Mouse (Mus musculus): ENCODE results near the gene Fam20a. TPM values are rescaled to one million over a fixed set of nuclear protein-coding genes. Genes with fewer than 3 reads are reported as not detected.
A peak's percentile ranks its signal among the peaks of the same experiment; 100 is the strongest.

The Fam20a gene
- polyA plus RNA-seq (2015; fragmentation: Nextera tagmentation; extraction: Ambion mirVana), result 3.9 and 4.8 TPM in 2 replicates

- no peaks in the 10 kb centered on the region for H3K9me3 ChIP-seq (ENCODE audit: control insufficient read depth, low read length)
- ATAC-seq (ENCODE audit: low FRiP score, low TSS enrichment) (peak; percentile 45), DNase-seq (ENCODE audit: low spot score) (peak; percentile 80)
- peak within 1 kb of the TSS; percentile 78 for H3K27ac ChIP-seq (replicated peaks)
- 1% methylated on average over 30 of the region's 31 CpGs for WGBS
- H3K4me3 ChIP-seq (ENCODE audit: low read depth, low read length), result peak within 1 kb of the TSS; percentile 46
- peak within 1 kb of the TSS; percentile 79 for H3K4me2 ChIP-seq (replicated peaks; ENCODE audit: low read depth)
- TF ChIP-seq CTCF (IDR thresholded peaks at IDR 0.05; ENCODE audit: low read depth), result peak; percentile 47
- TF ChIP-seq EP300 (optimal IDR thresholded peaks at IDR 0.05), result no peak
- no peaks in the 10 kb centered on the region for H3K27me3 ChIP-seq (ENCODE audit: control insufficient read depth, insufficient read depth, low read length)
- H3K4me1 ChIP-seq (replicated peaks; ENCODE audit: control insufficient read depth, insufficient read depth), result peaks cover 4% of the 10 kb centered on the region; the same call in 1 of the 2 replicates
- H3K36me3 ChIP-seq (ENCODE audit: control insufficient read depth, insufficient read depth, low read length), result no peaks in the 10 kb centered on the region
- H3K9ac ChIP-seq (ENCODE audit: low read length), result peak within 1 kb of the TSS; percentile 57
Measured at GRCm38 (mm10) chr11:109721781-109722446, at the start of gene Fam20a. TSS of gene Fam20a (minus strand) at chr11:109722279.

GRCm38 (mm10) chr11:109771381-109771780 lies 49.3 kb upstream of the Fam20a start:
- ATAC-seq (ENCODE audit: low FRiP score, low TSS enrichment) (no peak), DNase-seq (ENCODE audit: low spot score) (no peak)
- no peaks in the 10 kb centered on the region for H3K4me1 ChIP-seq (replicated peaks; ENCODE audit: control insufficient read depth, insufficient read depth)
- 95% methylated on average over 1 of the region's 1 CpGs for WGBS
- no peaks in the 10 kb centered on the region for H3K9me3 ChIP-seq (ENCODE audit: control insufficient read depth, low read length)
- no peak overlapping the region for H3K4me3 ChIP-seq (ENCODE audit: low read depth, low read length)
- TF ChIP-seq CTCF (IDR thresholded peaks at IDR 0.05; ENCODE audit: low read depth) (no peak), EP300 (optimal IDR thresholded peaks at IDR 0.05) (no peak)
- no peaks in the 10 kb centered on the region for H3K36me3 ChIP-seq (ENCODE audit: control insufficient read depth, insufficient read depth, low read length)
- no peak overlapping the region for H3K27ac ChIP-seq (replicated peaks)
- H3K4me2 ChIP-seq (replicated peaks; ENCODE audit: low read depth), result no peak overlapping the region
- no peak overlapping the region for H3K9ac ChIP-seq (ENCODE audit: low read length)
- no peaks in the 10 kb centered on the region for H3K27me3 ChIP-seq (ENCODE audit: control insufficient read depth, insufficient read depth, low read length)

DNA sequence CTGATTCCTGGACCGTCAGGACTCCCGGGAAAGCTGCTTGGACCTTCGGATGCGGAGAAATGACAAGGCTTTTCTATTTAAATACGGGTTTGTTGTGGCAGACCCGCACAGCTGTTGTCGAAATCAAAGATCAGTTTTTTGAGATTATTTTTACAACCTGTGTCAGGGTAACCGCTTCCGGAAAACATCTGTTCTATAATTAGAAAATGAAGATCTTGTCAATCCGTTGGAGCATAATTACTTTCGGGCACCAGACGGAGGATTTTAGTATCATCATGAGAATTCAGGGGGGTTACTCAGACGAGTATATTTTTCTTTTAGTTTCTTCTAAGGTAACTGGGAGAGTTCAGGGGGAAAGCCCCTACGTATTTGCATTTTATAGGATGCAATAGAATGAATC lies 48.1 kb upstream of the Fam20a start:
- no peak for ATAC-seq (ENCODE audit: low FRiP score, low TSS enrichment)
- Histone ChIP-seq H3K4me3 (ENCODE audit: low read depth, low read length) (no peak overlapping the region), H3K4me1 (replicated peaks; ENCODE audit: control insufficient read depth, insufficient read depth) (no peaks in the 10 kb centered on the region), H3K27me3 (ENCODE audit: control insufficient read depth, insufficient read depth, low read length) (no peaks in the 10 kb centered on the region), H3K4me2 (replicated peaks; ENCODE audit: low read depth) (no peak overlapping the region), H3K9ac (ENCODE audit: low read length) (no peak overlapping the region), H3K36me3 (ENCODE audit: control insufficient read depth, insufficient read depth, low read length) (no peaks in the 10 kb centered on the region), H3K27ac (replicated peaks) (no peak overlapping the region), H3K9me3 (ENCODE audit: control insufficient read depth, low read length) (no peaks in the 10 kb centered on the region)
- no peak for TF ChIP-seq EP300 (optimal IDR thresholded peaks at IDR 0.05)
- no peak for TF ChIP-seq CTCF (IDR thresholded peaks at IDR 0.05; ENCODE audit: low read depth)
- DNase-seq (ENCODE audit: low spot score), result no peak
- WGBS, result 85% methylated on average over 14 of the region's 14 CpGs

GRCm38 (mm10) chr11:109769091-109769490 lies 47.0 kb upstream of the Fam20a start:
- H3K9ac ChIP-seq (ENCODE audit: low read length), result no peak overlapping the region
- no peak overlapping the region for H3K4me2 ChIP-seq (replicated peaks; ENCODE audit: low read depth)
- TF ChIP-seq EP300 (optimal IDR thresholded peaks at IDR 0.05), result no peak
- TF ChIP-seq CTCF (IDR thresholded peaks at IDR 0.05; ENCODE audit: low read depth), result peak; percentile 35
- no peaks in the 10 kb centered on the region for H3K27me3 ChIP-seq (ENCODE audit: control insufficient read depth, insufficient read depth, low read length)
- 78% methylated on average over 5 of the region's 5 CpGs for WGBS
- no peak overlapping the region for H3K4me3 ChIP-seq (ENCODE audit: low read depth, low read length)
- no peak for ATAC-seq (ENCODE audit: low FRiP score, low TSS enrichment)
- no peak overlapping the region for H3K27ac ChIP-seq (replicated peaks)
- DNase-seq (ENCODE audit: low spot score), result no peak
- no peaks in the 10 kb centered on the region for H3K4me1 ChIP-seq (replicated peaks; ENCODE audit: control insufficient read depth, insufficient read depth)
- H3K9me3 ChIP-seq (ENCODE audit: control insufficient read depth, low read length), result no peaks in the 10 kb centered on the region
- H3K36me3 ChIP-seq (ENCODE audit: control insufficient read depth, insufficient read depth, low read length), result no peaks in the 10 kb centered on the region

- Histone ChIP-seq H3K9me3 (ENCODE audit: control insufficient read depth, low read length) (no peaks in the 10 kb centered on the region), H3K4me3 (ENCODE audit: low read depth, low read length) (no peak overlapping the region), H3K27me3 (ENCODE audit: control insufficient read depth, insufficient read depth, low read length) (no peaks in the 10 kb centered on the region), H3K4me2 (replicated peaks; ENCODE audit: low read depth) (no peak overlapping the region), H3K36me3 (ENCODE audit: control insufficient read depth, insufficient read depth, low read length) (no peaks in the 10 kb centered on the region), H3K9ac (ENCODE audit: low read length) (no peak overlapping the region), H3K4me1 (replicated peaks; ENCODE audit: control insufficient read depth, insufficient read depth) (no peaks in the 10 kb centered on the region), H3K27ac (replicated peaks) (no peak overlapping the region)
- 85% methylated on average over 7 of the region's 7 CpGs for WGBS
- ATAC-seq (ENCODE audit: low FRiP score, low TSS enrichment) (no peak), DNase-seq (ENCODE audit: low spot score) (no peak)
- TF ChIP-seq CTCF (IDR thresholded peaks at IDR 0.05; ENCODE audit: low read depth), result no peak
Measured at GRCm38 (mm10) chr11:109760063-109760462, 38.0 kb upstream of the Fam20a start.

DNA sequence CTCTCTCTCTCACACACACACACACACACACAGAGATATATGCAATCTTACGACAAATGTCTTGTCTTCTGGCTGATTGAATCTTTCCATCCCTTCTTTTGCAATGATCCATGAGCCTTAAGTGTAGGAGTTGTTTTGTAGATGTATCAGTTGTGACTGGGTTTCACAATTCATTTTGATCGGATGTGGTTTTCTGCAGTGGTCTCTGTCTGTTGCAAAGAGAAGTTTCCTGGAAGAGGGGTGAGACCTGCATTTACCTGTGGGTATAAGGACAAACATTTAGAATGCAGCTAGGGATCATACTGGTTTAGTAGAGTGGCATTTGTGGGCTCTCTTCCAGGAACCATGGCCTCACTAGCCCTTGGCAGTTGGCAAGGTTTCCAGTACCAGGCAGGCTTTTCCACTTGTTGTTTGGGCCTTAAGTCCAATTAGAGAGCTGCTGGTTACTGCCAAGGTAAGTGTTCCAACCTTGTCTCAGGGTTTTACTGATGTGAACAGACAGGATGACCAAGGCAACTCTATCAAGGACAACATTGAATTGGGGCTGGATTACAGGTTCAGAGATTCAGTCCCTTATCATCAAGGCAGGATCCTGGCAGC lies 36.6 kb upstream of the Fam20a start:
- H3K36me3 ChIP-seq (ENCODE audit: control insufficient read depth, insufficient read depth, low read length), result no peaks in the 10 kb centered on the region
- no peaks in the 10 kb centered on the region for H3K27me3 ChIP-seq (ENCODE audit: control insufficient read depth, insufficient read depth, low read length)
- no peak for TF ChIP-seq EP300 (optimal IDR thresholded peaks at IDR 0.05)
- TF ChIP-seq CTCF (IDR thresholded peaks at IDR 0.05; ENCODE audit: low read depth), result no peak
- no peaks in the 10 kb centered on the region for H3K9me3 ChIP-seq (ENCODE audit: control insufficient read depth, low read length)
- H3K4me3 ChIP-seq (ENCODE audit: low read depth, low read length), result no peak overlapping the region
- no peak overlapping the region for H3K9ac ChIP-seq (ENCODE audit: low read length)
- ATAC-seq (ENCODE audit: low FRiP score, low TSS enrichment) (no peak), DNase-seq (ENCODE audit: low spot score) (no peak)
- no peak overlapping the region for H3K27ac ChIP-seq (replicated peaks)
- no peak overlapping the region for H3K4me2 ChIP-seq (replicated peaks; ENCODE audit: low read depth)
- H3K4me1 ChIP-seq (replicated peaks; ENCODE audit: control insufficient read depth, insufficient read depth), result no peaks in the 10 kb centered on the region
- WGBS, result 93% methylated on average over 2 of the region's 2 CpGs

All from stomach, postnatal 0 days (tissue).